Mouse (Mus musculus) lung, embryonic 15.5 days (tissue): ENCODE measurements around the gene Zfp266. TPM values are rescaled to one million over a fixed set of nuclear protein-coding genes. Genes with fewer than 3 reads are reported as not detected.
A peak's percentile ranks its signal among the peaks of the same experiment; 100 is the strongest.
"Not testable (repeated sequence)": the region's sequence is repeated elsewhere in the genome, so short reads cannot be mapped to it uniquely, and the experiment has no call there.

Experiments
- ATAC-seq: fragments of 200-750 bp; cut with Nextera tagmentation; 2 replicates; pipeline ENCODE4 v1.8.0; 2017; ENCODE audit warnings: moderate number of reproducible peaks, borderline replicate concordance; ENCODE audit not compliant: low FRiP score, low TSS enrichment; ENCODE audit errors: extremely low read depth
- H3K27ac ChIP-seq: fragments of 300-500 bp; sonication (generic); 2 replicates; pipeline ENCODE4 v1.5.1; 2015; ENCODE audit warnings: moderate library complexity, mild to moderate bottlenecking, inconsistent platforms
- H3K27me3 ChIP-seq: fragments of 300-500 bp; sonication (generic); 2 replicates; pipeline ENCODE4 v1.6.1; 2015; ENCODE audit warnings: inconsistent platforms
- H3K36me3 ChIP-seq: fragments of 300-500 bp; sonication (generic); 2 replicates; pipeline ENCODE4 v1.6.1; 2015; ENCODE audit warnings: inconsistent platforms
- H3K4me1 ChIP-seq: fragments of 300-500 bp; sonication (generic); 2 replicates; pipeline ENCODE4 v1.6.1; 2015; ENCODE audit warnings: inconsistent platforms
- H3K4me2 ChIP-seq: fragments of 300-500 bp; sonication (generic); 2 replicates; pipeline ENCODE4 v1.6.1; 2015; ENCODE audit warnings: inconsistent platforms, mild to moderate bottlenecking, moderate library complexity
- H3K4me3 ChIP-seq: fragments of 300-500 bp; sonication (generic); 2 replicates; pipeline ENCODE4 v1.5.1; 2015; ENCODE audit warnings: mild to moderate bottlenecking, inconsistent platforms
- H3K9ac ChIP-seq: fragments of 300-500 bp; sonication (generic); 2 replicates; pipeline ENCODE4 v1.6.1; 2015; ENCODE audit warnings: inconsistent platforms
- H3K9me3 ChIP-seq: fragments of 300-500 bp; sonication (generic); 2 replicates; pipeline ENCODE4 v1.6.1; 2016; ENCODE audit warnings: inconsistent platforms
- WGBS: fragments of 180-500 bp; shearing (Covaris S2); methylation state at CpG from one replicate; pipeline ENCODE4 v1.1.7; 2015; 5-methylcytosine and 5-hydroxymethylcytosine counted together
- polyA plus RNA-seq: library from polyadenylated mRNA; unstranded; fragments of >200 nt; fragmentation: Nextera tagmentation; extraction: Ambion mirVana; gene quantifications from 2 replicates; pipeline ENCODE4 v1.2.1, GENCODE M21; 2015

The Zfp266 gene
- polyA plus RNA-seq, result 103 and 107 TPM in 2 replicates

- under 1% methylated on average over 46 of the region's 46 CpGs for WGBS
- Histone ChIP-seq H3K27ac (peak within 1 kb of the TSS; percentile 98), H3K9me3 (no peaks in the 10 kb centered on the region), H3K4me2 (peak within 1 kb of the TSS; percentile 69), H3K9ac (peak within 1 kb of the TSS; percentile 86), H3K4me3 (peak within 1 kb of the TSS; percentile 68), H3K36me3 (peaks cover 11% of the 10 kb centered on the region; the same call in 1 of the 2 replicates), H3K4me1 (peaks cover 30% of the 10 kb centered on the region), H3K27me3 (no peaks in the 10 kb centered on the region)
- peak; percentile 93 for ATAC-seq
Measured at GRCm38 (mm10) chr9:20521306-20521957, at the start of gene Zfp266. TSS of gene Zfp266 (minus strand) at chr9:20521417.

- not testable (repeated sequence) for H3K9me3 ChIP-seq, H3K27me3 ChIP-seq, H3K36me3 ChIP-seq, H3K4me3 ChIP-seq, H3K4me1 ChIP-seq, H3K9ac ChIP-seq, H3K4me2 ChIP-seq
- peak overlapping the region; percentile 55; the same call in 1 of the 2 replicates for H3K27ac ChIP-seq
- WGBS, result 45% methylated on average over 3 of the region's 3 CpGs
- ATAC-seq, result peak; percentile 70
Measured at GRCm38 (mm10) chr9:20565326-20566030, 44.3 kb upstream of the Zfp266 start.

GRCm38 (mm10) chr9:20562177-20562576, 41.0 kb upstream of the Zfp266 start:
- no peak for ATAC-seq
- WGBS, result 78% methylated on average over 5 of the region's 5 CpGs
- Histone ChIP-seq H3K9ac (no peak overlapping the region), H3K27me3 (no peaks in the 10 kb centered on the region), H3K4me2 (no peak overlapping the region), H3K9me3 (no peaks in the 10 kb centered on the region), H3K36me3 (no peaks in the 10 kb centered on the region), H3K4me1 (no peaks in the 10 kb centered on the region), H3K27ac (no peak overlapping the region), H3K4me3 (no peak overlapping the region)

- H3K27ac ChIP-seq, result no peak overlapping the region
- WGBS, result 69% methylated on average over 1 of the region's 1 CpGs
- no peak overlapping the region for H3K4me2 ChIP-seq
- H3K4me1 ChIP-seq, result no peaks in the 10 kb centered on the region
- no peak overlapping the region for H3K9ac ChIP-seq
- H3K9me3 ChIP-seq, result no peaks in the 10 kb centered on the region
- no peaks in the 10 kb centered on the region; the same call in 1 of the 2 replicates for H3K27me3 ChIP-seq
- no peaks in the 10 kb centered on the region for H3K36me3 ChIP-seq
- no peak for ATAC-seq
- no peak overlapping the region for H3K4me3 ChIP-seq
Measured at GRCm38 (mm10) chr9:20552698-20553097, 31.5 kb upstream of the Zfp266 start.

- Histone ChIP-seq H3K4me1 (no peaks in the 10 kb centered on the region), H3K27me3 (no peaks in the 10 kb centered on the region; the same call in 1 of the 2 replicates), H3K9me3 (no peaks in the 10 kb centered on the region), H3K27ac (no peak overlapping the region), H3K4me3 (no peak overlapping the region), H3K36me3 (no peaks in the 10 kb centered on the region), H3K9ac (no peak overlapping the region), H3K4me2 (no peak overlapping the region)
- ATAC-seq, result no peak
- 54% methylated on average over 5 of the region's 5 CpGs for WGBS
Measured at GRCm38 (mm10) chr9:20551781-20552275, 30.6 kb upstream of the Zfp266 start.

- Histone ChIP-seq H3K4me2 (peak overlapping the region; percentile 80), H3K4me1 (peaks cover 8% of the 10 kb centered on the region; the same call in 1 of the 2 replicates)
Measured at GRCm38 (mm10) chr9:20545151-20545550, 23.9 kb upstream of the Zfp266 start.

GRCm38 (mm10) chr9:20544070-20544821, 23.0 kb upstream of the Zfp266 start:
- Histone ChIP-seq H3K27me3 (no peaks in the 10 kb centered on the region), H3K4me2 (peak overlapping the region; percentile 80), H3K4me3 (peak overlapping the region; percentile 47), H3K36me3 (no peaks in the 10 kb centered on the region), H3K4me1 (peaks cover 8% of the 10 kb centered on the region; the same call in 1 of the 2 replicates), H3K9me3 (no peaks in the 10 kb centered on the region), H3K9ac (peak overlapping the region; percentile 39), H3K27ac (peak overlapping the region; percentile 95)
- peak; percentile 95 for ATAC-seq
- 3% methylated on average over 43 of the region's 43 CpGs for WGBS

More at GRCm38 (mm10) chr9:20545151-20545550, 23.9 kb upstream of the Zfp266 start:
- Histone ChIP-seq H3K36me3 (no peaks in the 10 kb centered on the region), H3K4me3 (peak overlapping the region; percentile 47), H3K27ac (peak overlapping the region; percentile 95), H3K9ac (peak overlapping the region; percentile 39; the same call in 1 of the 2 replicates), H3K9me3 (no peaks in the 10 kb centered on the region), H3K27me3 (no peaks in the 10 kb centered on the region)
- peak; percentile 40; the same call in 1 of the 2 replicates for ATAC-seq
- 12% methylated on average over 8 of the region's 8 CpGs for WGBS

- H3K9ac ChIP-seq, result no peak overlapping the region
Measured at GRCm38 (mm10) chr9:20543496-20543895, 22.3 kb upstream of the Zfp266 start.

GRCm38 (mm10) chr9:20536598-20536997, 15.4 kb upstream of the Zfp266 start:
- no peak overlapping the region for H3K4me3 ChIP-seq
- ATAC-seq, result no peak
- no peak overlapping the region for H3K4me2 ChIP-seq
- no peak overlapping the region for H3K9ac ChIP-seq
- WGBS, result 83% methylated on average over 2 of the region's 2 CpGs
- no peaks in the 10 kb centered on the region for H3K4me1 ChIP-seq
- no peaks in the 10 kb centered on the region for H3K27me3 ChIP-seq
- H3K9me3 ChIP-seq, result no peaks in the 10 kb centered on the region
- H3K36me3 ChIP-seq, result no peaks in the 10 kb centered on the region
- no peak overlapping the region for H3K27ac ChIP-seq

More at GRCm38 (mm10) chr9:20543496-20543895, 22.3 kb upstream of the Zfp266 start:
- H3K4me2 ChIP-seq, result peak overlapping the region; percentile 80
- peak overlapping the region; percentile 47; the same call in 1 of the 2 replicates for H3K4me3 ChIP-seq
- H3K9me3 ChIP-seq, result no peaks in the 10 kb centered on the region
- 29% methylated on average over 6 of the region's 6 CpGs for WGBS
- H3K36me3 ChIP-seq, result no peaks in the 10 kb centered on the region
- H3K4me1 ChIP-seq, result peaks cover 8% of the 10 kb centered on the region; the same call in 1 of the 2 replicates
- no peaks in the 10 kb centered on the region for H3K27me3 ChIP-seq
- no peak for ATAC-seq
- H3K27ac ChIP-seq, result peak overlapping the region; percentile 95

- H3K27me3 ChIP-seq, result no peaks in the 10 kb centered on the region
- H3K4me2 ChIP-seq, result no peak overlapping the region
- H3K9ac ChIP-seq, result no peak overlapping the region
- H3K4me1 ChIP-seq, result no peaks in the 10 kb centered on the region
- no peak for ATAC-seq
- no peak overlapping the region for H3K27ac ChIP-seq
- H3K4me3 ChIP-seq, result no peak overlapping the region
- H3K9me3 ChIP-seq, result no peaks in the 10 kb centered on the region
- no peaks in the 10 kb centered on the region for H3K36me3 ChIP-seq
- WGBS, result 69% methylated on average over 8 of the region's 8 CpGs
Measured at GRCm38 (mm10) chr9:20534326-20534926, 13.2 kb upstream of the Zfp266 start.
